Mouse (Mus musculus) E14TG2a.4 (cell line): ENCODE results near the gene Otop3.
"Not testable (repeated sequence)": the region's sequence is repeated elsewhere in the genome, so short reads cannot be mapped to it uniquely, and the experiment has no call there.

Experiments used
- H3K27me3 ChIP-seq: 2 replicates; pipeline ENCODE4 v1.6.1; 2014; ENCODE audit warnings: low read length, control low read depth; ENCODE audit not compliant: insufficient read depth
- H3K36me3 ChIP-seq: 2 replicates; pipeline ENCODE4 v1.6.1; 2014; ENCODE audit warnings: low read length, control low read depth; ENCODE audit not compliant: insufficient read depth
- H3K4me1 ChIP-seq: replicated peaks from 2 replicates; pipeline ENCODE4 v1.6.1; 2014; ENCODE audit warnings: low read depth, low read length, control low read depth
- H3K4me3 ChIP-seq: replicated peaks from 2 replicates; pipeline ENCODE4 v1.5.1; 2014; ENCODE audit warnings: mild to moderate bottlenecking, low read length
- H3K9me3 ChIP-seq: 2 replicates; pipeline ENCODE4 v1.6.1; 2014; ENCODE audit warnings: low read length, control low read depth
- CTCF ChIP-seq: conservative IDR thresholded peaks from 2 replicates; pipeline ENCODE4 v1.5.1; 2014; ENCODE audit warnings: low read length
- NANOG ChIP-seq: IDR thresholded peaks from 2 replicates; pipeline ENCODE4 v1.6.1; 2014; ENCODE audit warnings: borderline replicate concordance, low read length, mixed read lengths
- POU5F1 ChIP-seq: IDR thresholded peaks from 2 replicates; pipeline ENCODE4 v1.6.1; 2014; ENCODE audit warnings: low read length, borderline replicate concordance

Otop3 gene

GRCm38 (mm10) chr11:115383701-115384474 is 49.4 kb downstream of the Otop3 start:
- TF ChIP-seq NANOG (no peak), POU5F1 (no peak), CTCF (no peak)
- H3K36me3 ChIP-seq: no peaks in the 10 kb centered on the region
- H3K4me3 ChIP-seq: peak overlapping the region; percentile 93; the same call in 1 of the 2 replicates
- H3K27me3 ChIP-seq: peaks cover 27% of the 10 kb centered on the region
- no peaks in the 10 kb centered on the region for H3K9me3 ChIP-seq
- H3K4me1 ChIP-seq: peaks cover 54% of the 10 kb centered on the region

- H3K36me3 ChIP-seq: no peaks in the 10 kb centered on the region
- H3K27me3 ChIP-seq: peaks cover 27% of the 10 kb centered on the region
- TF ChIP-seq CTCF (no peak), POU5F1 (no peak), NANOG (no peak)
- no peak overlapping the region; the same call in 1 of the 2 replicates for H3K4me3 ChIP-seq
- H3K9me3 ChIP-seq: no peaks in the 10 kb centered on the region
- peaks cover 54% of the 10 kb centered on the region for H3K4me1 ChIP-seq
These were observed 50.1 kb downstream of the Otop3 start for GRCm38 (mm10) chr11:115384587-115384986.

GRCm38 (mm10) chr11:115386859-115387258 is 52.3 kb downstream of the Otop3 start:
- Histone ChIP-seq H3K27me3 (peaks cover 27% of the 10 kb centered on the region), H3K36me3 (peaks cover 13% of the 10 kb centered on the region), H3K4me1 (peaks cover 65% of the 10 kb centered on the region)
- not testable (repeated sequence) for H3K4me3 ChIP-seq, H3K9me3 ChIP-seq

GRCm38 (mm10) chr11:115391358-115391757 is 56.8 kb downstream of the Otop3 start:
- no peak overlapping the region for H3K4me3 ChIP-seq
- H3K27me3 ChIP-seq: peaks cover 30% of the 10 kb centered on the region
- H3K36me3 ChIP-seq: peaks cover 40% of the 10 kb centered on the region
- TF ChIP-seq NANOG: no peak
- no peak for TF ChIP-seq POU5F1
- no peak for TF ChIP-seq CTCF
- H3K9me3 ChIP-seq: no peaks in the 10 kb centered on the region
- peaks cover 57% of the 10 kb centered on the region for H3K4me1 ChIP-seq

- H3K4me1 ChIP-seq: peaks cover 59% of the 10 kb centered on the region
- H3K36me3 ChIP-seq: peaks cover 41% of the 10 kb centered on the region
- TF ChIP-seq POU5F1: no peak
- TF ChIP-seq CTCF: no peak
- no peak for TF ChIP-seq NANOG
- H3K27me3 ChIP-seq: peaks cover 30% of the 10 kb centered on the region
- H3K9me3 ChIP-seq: no peaks in the 10 kb centered on the region
- peak overlapping the region; percentile 76 for H3K4me3 ChIP-seq
These were observed 59.3 kb downstream of the Otop3 start for GRCm38 (mm10) chr11:115393721-115394325.
